Comparison of ENCODE assay signal across 7 mouse cellular contexts in the genomic region with DNA sequence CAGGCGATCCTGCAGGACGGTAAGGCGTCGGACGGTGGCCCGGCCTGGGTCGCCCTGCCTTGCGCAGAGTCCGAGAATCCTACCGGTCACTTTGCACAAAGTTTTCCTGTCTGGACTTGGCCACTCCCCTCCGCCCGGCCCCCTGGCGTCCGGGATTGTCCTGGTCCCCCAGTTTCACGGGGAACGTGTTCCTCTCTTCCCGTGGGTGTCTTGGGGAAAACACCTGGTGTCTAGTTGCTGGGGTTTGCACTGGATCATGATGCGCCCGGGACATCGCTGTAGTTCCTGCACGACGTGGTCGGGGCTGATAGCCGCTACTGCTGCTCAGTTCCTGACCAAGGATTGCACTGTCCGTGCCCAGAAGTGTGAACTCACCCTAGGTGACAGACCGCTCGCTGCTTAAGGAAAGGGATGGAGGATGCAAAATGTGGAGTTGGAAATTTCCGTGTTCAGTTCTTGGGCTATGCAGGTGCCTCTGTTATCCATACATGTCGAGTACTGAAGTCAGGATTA. TPM values are rescaled to one million over a fixed set of nuclear protein-coding genes. Genes with fewer than 3 reads are reported as not detected.
DNase-seq lines count a peak whose midpoint lies in the region; ATAC-seq and TF ChIP-seq lines count a peak whose summit lies in the region.

No protein-coding gene starts in this region.

- ATAC-seq in erythroid progenitor cell, adult 5-6 weeks (replicated peaks; ENCODE audit: low FRiP score, poor library complexity, severe bottlenecking) = peak; percentile 77
- ATAC-seq in limb, embryonic 15.5 days (ENCODE audit: insufficient number of reproducible peaks, low FRiP score, low TSS enrichment, low read depth) = peak; percentile 75
- ATAC-seq in stomach, embryonic 15.5 days (ENCODE audit: insufficient read depth, low FRiP score, low read depth) = peak; percentile 76

- peak overlapping the region; percentile 63 for H3K4me2 ChIP-seq in limb, embryonic 15.5 days
- peak overlapping the region; percentile 73 for H3K4me2 ChIP-seq in stomach, embryonic 15.5 days

- H3K9me3 ChIP-seq in limb, embryonic 15.5 days = no peaks in the 10 kb centered on the region
- H3K9me3 ChIP-seq in stomach, embryonic 15.5 days = no peaks in the 10 kb centered on the region

- WGBS in thymus, adult 2 months = 1% methylated on average over 29 of the region's 29 CpGs
- under 1% methylated on average over 29 of the region's 29 CpGs for WGBS in limb, embryonic 15.5 days
- under 1% methylated on average over 29 of the region's 29 CpGs for WGBS in stomach, embryonic 15.5 days

- H3K9ac ChIP-seq in limb, embryonic 15.5 days = peak overlapping the region; percentile 70
- H3K9ac ChIP-seq in stomach, embryonic 15.5 days = peak overlapping the region; percentile 68

- H3K4me1 ChIP-seq in thymus, adult 2 months (replicated peaks; ENCODE audit: control insufficient read depth, insufficient read depth, low read length) = peaks cover 2% of the 10 kb centered on the region
- H3K4me1 ChIP-seq in limb, embryonic 15.5 days = peaks cover 3% of the 10 kb centered on the region
- peaks cover 3% of the 10 kb centered on the region; the same call in 1 of the 2 replicates for H3K4me1 ChIP-seq in stomach, embryonic 15.5 days

- TF ChIP-seq POLR2A in thymus, adult 2 months (IDR thresholded peaks at IDR 0.05; ENCODE audit: control insufficient read depth, extremely low read depth, insufficient read depth, low read length, poor library complexity) = no peak

- H3K27me3 ChIP-seq in thymus, adult 2 months (ENCODE audit: control insufficient read depth, insufficient read depth, low read length) = no peaks in the 10 kb centered on the region
- no peaks in the 10 kb centered on the region for H3K27me3 ChIP-seq in limb, embryonic 15.5 days
- no peaks in the 10 kb centered on the region for H3K27me3 ChIP-seq in stomach, embryonic 15.5 days (replicated peaks)

- DNase-seq in thymus, adult 2 months = no peak
- no peak for DNase-seq in thymus, postnatal 36 days
- no peak for DNase-seq in layer of hippocampus, adult 8-10 months (ENCODE audit: low spot score in 2 of 2)
- DNase-seq in adrenal gland, adult (ENCODE audit: inconsistent age in 2 of 2, low spot score in 1 of 2) = no peak

- H3K4me3 ChIP-seq in thymus, adult 2 months (ENCODE audit: control insufficient read depth, insufficient read depth, low read length) = peak overlapping the region; percentile 100
- H3K4me3 ChIP-seq in limb, embryonic 15.5 days = peak overlapping the region; percentile 83
- H3K4me3 ChIP-seq in stomach, embryonic 15.5 days (replicated peaks) = peak overlapping the region; percentile 81

- no peaks in the 10 kb centered on the region for H3K36me3 ChIP-seq in thymus, adult 2 months (ENCODE audit: control insufficient read depth, insufficient read depth, low read length)
- no peaks in the 10 kb centered on the region for H3K36me3 ChIP-seq in limb, embryonic 15.5 days
- H3K36me3 ChIP-seq in stomach, embryonic 15.5 days = no peaks in the 10 kb centered on the region

- H3K27ac ChIP-seq in thymus, adult 2 months (ENCODE audit: control insufficient read depth, insufficient read depth, low read length) = no peak overlapping the region
- H3K27ac ChIP-seq in limb, embryonic 15.5 days = peak overlapping the region; percentile 92
- H3K27ac ChIP-seq in stomach, embryonic 15.5 days = peak overlapping the region; percentile 91

- peak; percentile 23; the same call in 1 of the 2 replicates for TF ChIP-seq CTCF in thymus, adult 2 months (IDR thresholded peaks at IDR 0.05; ENCODE audit: borderline replicate concordance, control insufficient read depth, extremely low read depth, insufficient read depth, low read length, poor library complexity)

RNA-seq across cellular contexts. Expression of gene Cog5, which starts 0.4 kb away (rescaled TPM):
- 37.2 and 40.6 TPM in 2 replicates for polyA plus RNA-seq in thymus, adult 2 months (2012; rRNA removed)
- 16.8 and 24.9 TPM in 2 replicates for total RNA-seq in erythroid progenitor cell, adult 5-6 weeks (2015; ENCODE audit: low replicate concordance)
- total RNA-seq in erythroid progenitor cell, adult 5-6 weeks (2017; ENCODE audit: low replicate concordance) = 7.0 and 13.5 TPM in 2 replicates
- polyA plus RNA-seq in limb, embryonic 15.5 days (2015; fragmentation: Nextera tagmentation; extraction: Ambion mirVana) = 26.1 and 29.9 TPM in 2 replicates
- polyA plus RNA-seq in stomach, embryonic 15.5 days (2015; fragmentation: Nextera tagmentation; extraction: Ambion mirVana) = 29.7 and 30.2 TPM in 2 replicates
- 10 to 100 TPM; 57.4 to 68.6 (median 67.5) TPM for total RNA-seq in layer of hippocampus, adult 8-10 months (2022)

RNA-seq across cellular contexts. Expression of gene Dus4l, which starts 0.4 kb away (rescaled TPM):
- 1.4 and 4.4 TPM in 2 replicates for polyA plus RNA-seq in thymus, adult 2 months (2012; rRNA removed)
- total RNA-seq in erythroid progenitor cell, adult 5-6 weeks (2015; ENCODE audit: low replicate concordance) = 0.84 and 1.4 TPM in 2 replicates
- 0.98 and 1.4 TPM in 2 replicates for total RNA-seq in erythroid progenitor cell, adult 5-6 weeks (2017; ENCODE audit: low replicate concordance)
- 10.1 and 12.2 TPM in 2 replicates for polyA plus RNA-seq in limb, embryonic 15.5 days (2015; fragmentation: Nextera tagmentation; extraction: Ambion mirVana)
- 10.0 and 12.1 TPM in 2 replicates for polyA plus RNA-seq in stomach, embryonic 15.5 days (2015; fragmentation: Nextera tagmentation; extraction: Ambion mirVana)
- 10 to 100 TPM; 10.4 to 14.0 (median 11.0) TPM for total RNA-seq in layer of hippocampus, adult 8-10 months (2022)

RNA-seq across cellular contexts. Expression of gene Bcap29, which starts 20.6 kb away (rescaled TPM):
- 2.1 and 3.9 TPM in 2 replicates for polyA plus RNA-seq in thymus, adult 2 months (2012; rRNA removed)
- 9.4 and 22.2 TPM in 2 replicates for total RNA-seq in erythroid progenitor cell, adult 5-6 weeks (2015; ENCODE audit: low replicate concordance)
- 6.6 and 10.3 TPM in 2 replicates for total RNA-seq in erythroid progenitor cell, adult 5-6 weeks (2017; ENCODE audit: low replicate concordance)
- polyA plus RNA-seq in limb, embryonic 15.5 days (2015; fragmentation: Nextera tagmentation; extraction: Ambion mirVana) = 27.0 and 27.1 TPM in 2 replicates
- polyA plus RNA-seq in stomach, embryonic 15.5 days (2015; fragmentation: Nextera tagmentation; extraction: Ambion mirVana) = 32.4 and 36.6 TPM in 2 replicates
- total RNA-seq in layer of hippocampus, adult 8-10 months (2022) = 10 to 100 TPM; 35.8 to 49.2 (median 41.2) TPM

RNA-seq across cellular contexts. Expression of gene Gpr22, which starts 58.7 kb away (rescaled TPM):
- 0.28 TPM in 1 of 2 replicates, not detected in the other for polyA plus RNA-seq in thymus, adult 2 months (2012; rRNA removed)
- total RNA-seq in erythroid progenitor cell, adult 5-6 weeks (2015; ENCODE audit: low replicate concordance) = not detected in 2 replicates
- total RNA-seq in erythroid progenitor cell, adult 5-6 weeks (2017; ENCODE audit: low replicate concordance) = 0.13 TPM in 1 of 2 replicates, not detected in the other
- polyA plus RNA-seq in limb, embryonic 15.5 days (2015; fragmentation: Nextera tagmentation; extraction: Ambion mirVana) = 0.27 and 0.49 TPM in 2 replicates
- polyA plus RNA-seq in stomach, embryonic 15.5 days (2015; fragmentation: Nextera tagmentation; extraction: Ambion mirVana) = 3.2 and 5.6 TPM in 2 replicates
- total RNA-seq in layer of hippocampus, adult 8-10 months (2022) = 10 to 100 TPM; 70.4 to 84.7 (median 75.1) TPM
